Mouse (Mus musculus): ENCODE data around the gene Rcbtb1. TPM values are rescaled to one million over a fixed set of nuclear protein-coding genes. Genes with fewer than 3 reads are reported as not detected.
A peak's percentile ranks its signal among the peaks of the same experiment; 100 is the strongest.

The Rcbtb1 gene
- polyA plus RNA-seq, 1 experiment from 2014 or later, result 43.0 TPM

GRCm38 (mm10) chr14:59205461-59205860 is 4.5 kb downstream of the Rcbtb1 start:
- no peaks in the 10 kb centered on the region for H3K9me3 ChIP-seq (replicated peaks; ENCODE audit: control insufficient read depth, low read length)
- H3K4me3 ChIP-seq (ENCODE audit: low read depth, low read length), result peak overlapping the region; percentile 5; the same call in 1 of the 2 replicates
- H3K4me1 ChIP-seq (ENCODE audit: control insufficient read depth, insufficient read depth, low read length), result peaks cover 40% of the 10 kb centered on the region
- WGBS, result 33% methylated on average over 7 of the region's 7 CpGs
- H3K4me2 ChIP-seq (ENCODE audit: low read length), result peak overlapping the region; percentile 87
- peak overlapping the region; percentile 23; the same call in 1 of the 2 replicates for H3K27ac ChIP-seq (ENCODE audit: low read depth, low read length)
- ATAC-seq (no peak), DNase-seq (ENCODE audit: low spot score) (no peak)
- H3K9ac ChIP-seq (ENCODE audit: low read length), result peak overlapping the region; percentile 49
- H3K36me3 ChIP-seq (ENCODE audit: control insufficient read depth, insufficient read depth, low read length), result 0 out of 2 replicates have a peak, but pooled peaks cover 6% of the 10 kb centered on the region
- no peaks in the 10 kb centered on the region for H3K27me3 ChIP-seq (replicated peaks; ENCODE audit: control insufficient read depth, insufficient read depth, low read length)

- ATAC-seq (no peak), DNase-seq (ENCODE audit: low spot score) (no peak)
- Histone ChIP-seq H3K4me1 (ENCODE audit: control insufficient read depth, insufficient read depth, low read length) (peaks cover 38% of the 10 kb centered on the region), H3K9ac (ENCODE audit: low read length) (peak overlapping the region; percentile 9; the same call in 1 of the 2 replicates), H3K27ac (ENCODE audit: low read depth, low read length) (no peak overlapping the region), H3K27me3 (replicated peaks; ENCODE audit: control insufficient read depth, insufficient read depth, low read length) (no peaks in the 10 kb centered on the region), H3K4me3 (ENCODE audit: low read depth, low read length) (no peak overlapping the region), H3K36me3 (ENCODE audit: control insufficient read depth, insufficient read depth, low read length) (peaks cover 8% of the 10 kb centered on the region; the same call in 1 of the 2 replicates), H3K9me3 (replicated peaks; ENCODE audit: control insufficient read depth, low read length) (no peaks in the 10 kb centered on the region), H3K4me2 (ENCODE audit: low read length) (peak overlapping the region; percentile 87)
- WGBS, result 40% methylated on average over 10 of the region's 10 CpGs
Measured at GRCm38 (mm10) chr14:59205976-59206583, 5.1 kb downstream of the Rcbtb1 start.

- DNase-seq (ENCODE audit: low spot score) (no peak), ATAC-seq (no peak)
- Histone ChIP-seq H3K27me3 (replicated peaks; ENCODE audit: control insufficient read depth, insufficient read depth, low read length) (no peaks in the 10 kb centered on the region), H3K4me2 (ENCODE audit: low read length) (no peak overlapping the region), H3K4me1 (ENCODE audit: control insufficient read depth, insufficient read depth, low read length) (peaks cover 23% of the 10 kb centered on the region), H3K9ac (ENCODE audit: low read length) (no peak overlapping the region), H3K4me3 (ENCODE audit: low read depth, low read length) (no peak overlapping the region), H3K9me3 (replicated peaks; ENCODE audit: control insufficient read depth, low read length) (no peaks in the 10 kb centered on the region), H3K36me3 (ENCODE audit: control insufficient read depth, insufficient read depth, low read length) (peaks cover 24% of the 10 kb centered on the region), H3K27ac (ENCODE audit: low read depth, low read length) (no peak overlapping the region)
- WGBS, result 92% methylated on average over 7 of the region's 7 CpGs
Measured at GRCm38 (mm10) chr14:59209003-59209402, 8.0 kb downstream of the Rcbtb1 start.

DNA sequence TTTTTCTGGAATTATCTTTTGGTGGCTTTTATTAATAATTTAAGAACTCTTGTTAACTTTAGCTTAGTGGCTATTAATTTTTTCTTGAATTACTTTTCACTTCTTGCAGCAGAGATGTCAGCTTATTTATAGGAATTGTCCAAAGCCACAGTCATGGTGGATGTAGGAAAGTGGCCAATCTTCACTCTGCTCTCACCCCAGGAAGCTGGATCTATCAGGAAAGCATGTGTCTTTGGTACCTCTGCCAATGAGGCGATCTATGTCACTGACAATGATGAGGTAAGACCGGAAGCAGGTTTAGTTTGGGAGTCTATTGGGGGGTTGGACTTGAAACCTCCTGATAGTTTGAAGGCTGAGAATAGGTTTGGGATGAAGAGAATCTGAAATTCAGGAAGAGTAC is 8.8 kb downstream of the Rcbtb1 start:
- H3K27me3 ChIP-seq (replicated peaks; ENCODE audit: control insufficient read depth, insufficient read depth, low read length), result no peaks in the 10 kb centered on the region
- ATAC-seq (no peak), DNase-seq (ENCODE audit: low spot score) (no peak)
- peaks cover 25% of the 10 kb centered on the region for H3K36me3 ChIP-seq (ENCODE audit: control insufficient read depth, insufficient read depth, low read length)
- H3K9me3 ChIP-seq (replicated peaks; ENCODE audit: control insufficient read depth, low read length), result no peaks in the 10 kb centered on the region
- no peak overlapping the region for H3K4me3 ChIP-seq (ENCODE audit: low read depth, low read length)
- H3K4me2 ChIP-seq (ENCODE audit: low read length), result no peak overlapping the region
- WGBS, result 100% methylated on average over 2 of the region's 2 CpGs
- peaks cover 16% of the 10 kb centered on the region for H3K4me1 ChIP-seq (ENCODE audit: control insufficient read depth, insufficient read depth, low read length)
- no peak overlapping the region for H3K9ac ChIP-seq (ENCODE audit: low read length)
- H3K27ac ChIP-seq (ENCODE audit: low read depth, low read length), result no peak overlapping the region

DNA sequence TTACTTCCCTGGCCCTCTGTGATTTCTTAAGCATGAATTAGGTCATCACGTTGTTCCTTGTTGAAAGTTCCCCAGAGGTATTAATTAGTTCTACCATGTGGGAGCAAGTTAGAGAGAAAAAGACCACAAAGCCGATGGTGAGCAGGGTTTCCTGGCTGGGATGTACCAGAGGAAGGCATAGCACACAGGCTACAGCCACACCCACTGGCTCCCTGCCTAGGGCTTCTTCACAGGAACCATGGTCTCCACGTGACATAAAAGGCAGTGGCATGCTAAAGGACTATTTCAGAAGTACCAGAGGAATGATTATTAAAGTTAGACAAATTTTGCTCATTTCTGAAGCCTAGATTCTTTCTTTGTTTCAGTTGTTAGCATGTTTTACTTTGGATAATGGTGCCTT is 18.2 kb downstream of the Rcbtb1 start:
- Histone ChIP-seq H3K4me1 (ENCODE audit: control insufficient read depth, insufficient read depth, low read length) (no peaks in the 10 kb centered on the region), H3K27ac (ENCODE audit: low read depth, low read length) (no peak overlapping the region), H3K36me3 (ENCODE audit: control insufficient read depth, insufficient read depth, low read length) (peaks cover 81% of the 10 kb centered on the region), H3K4me3 (ENCODE audit: low read depth, low read length) (no peak overlapping the region), H3K9ac (ENCODE audit: low read length) (no peak overlapping the region), H3K4me2 (ENCODE audit: low read length) (no peak overlapping the region), H3K27me3 (replicated peaks; ENCODE audit: control insufficient read depth, insufficient read depth, low read length) (no peaks in the 10 kb centered on the region), H3K9me3 (replicated peaks; ENCODE audit: control insufficient read depth, low read length) (no peaks in the 10 kb centered on the region)
- ATAC-seq (no peak), DNase-seq (ENCODE audit: low spot score) (no peak)
- WGBS, result 90% methylated on average over 3 of the region's 3 CpGs

DNA sequence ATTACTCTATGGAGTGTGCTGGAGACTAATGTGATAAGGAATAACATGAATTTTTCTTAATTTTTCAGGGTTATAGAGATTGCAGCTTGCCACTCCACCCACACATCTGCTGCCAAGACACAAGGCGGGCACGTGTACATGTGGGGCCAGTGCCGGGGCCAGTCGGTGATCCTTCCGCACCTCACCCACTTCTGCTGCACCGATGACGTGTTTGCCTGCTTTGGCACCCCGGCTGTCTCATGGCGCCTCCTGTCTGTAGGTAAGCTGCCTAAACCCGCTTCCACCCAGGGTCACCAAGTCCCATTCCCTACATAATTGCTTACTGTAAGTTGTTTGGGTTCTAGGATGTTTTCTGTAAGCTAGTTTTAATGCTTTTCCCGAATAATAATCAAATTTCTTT is 25.2 kb downstream of the Rcbtb1 start:
- no peaks in the 10 kb centered on the region for H3K27me3 ChIP-seq (replicated peaks; ENCODE audit: control insufficient read depth, insufficient read depth, low read length)

GRCm38 (mm10) chr14:59229822-59230221 is 28.8 kb downstream of the Rcbtb1 start:
- no peaks in the 10 kb centered on the region for H3K27me3 ChIP-seq (replicated peaks; ENCODE audit: control insufficient read depth, insufficient read depth, low read length)
- no peaks in the 10 kb centered on the region for H3K9me3 ChIP-seq (replicated peaks; ENCODE audit: control insufficient read depth, low read length)
- WGBS, result 94% methylated on average over 3 of the region's 3 CpGs
- no peak overlapping the region for H3K9ac ChIP-seq (ENCODE audit: low read length)
- H3K4me2 ChIP-seq (ENCODE audit: low read length), result no peak overlapping the region
- H3K4me3 ChIP-seq (ENCODE audit: low read depth, low read length), result no peak overlapping the region
- no peaks in the 10 kb centered on the region for H3K4me1 ChIP-seq (ENCODE audit: control insufficient read depth, insufficient read depth, low read length)
- DNase-seq (ENCODE audit: low spot score), result no peak
- peaks cover 96% of the 10 kb centered on the region for H3K36me3 ChIP-seq (ENCODE audit: control insufficient read depth, insufficient read depth, low read length)
- no peak overlapping the region for H3K27ac ChIP-seq (ENCODE audit: low read depth, low read length)
- ATAC-seq, result no peak

More for the DNA sequence above, 25.2 kb downstream of the Rcbtb1 start:
- no peaks in the 10 kb centered on the region for H3K9me3 ChIP-seq (replicated peaks; ENCODE audit: control insufficient read depth, low read length)
- peaks cover 93% of the 10 kb centered on the region for H3K36me3 ChIP-seq (ENCODE audit: control insufficient read depth, insufficient read depth, low read length)
- ATAC-seq, result no peak
- no peak overlapping the region for H3K9ac ChIP-seq (ENCODE audit: low read length)
- H3K4me2 ChIP-seq (ENCODE audit: low read length), result no peak overlapping the region
- no peaks in the 10 kb centered on the region for H3K4me1 ChIP-seq (ENCODE audit: control insufficient read depth, insufficient read depth, low read length)
- 96% methylated on average over 11 of the region's 11 CpGs for WGBS
- no peak overlapping the region for H3K4me3 ChIP-seq (ENCODE audit: low read depth, low read length)
- DNase-seq (ENCODE audit: low spot score), result no peak
- H3K27ac ChIP-seq (ENCODE audit: low read depth, low read length), result no peak overlapping the region

DNA sequence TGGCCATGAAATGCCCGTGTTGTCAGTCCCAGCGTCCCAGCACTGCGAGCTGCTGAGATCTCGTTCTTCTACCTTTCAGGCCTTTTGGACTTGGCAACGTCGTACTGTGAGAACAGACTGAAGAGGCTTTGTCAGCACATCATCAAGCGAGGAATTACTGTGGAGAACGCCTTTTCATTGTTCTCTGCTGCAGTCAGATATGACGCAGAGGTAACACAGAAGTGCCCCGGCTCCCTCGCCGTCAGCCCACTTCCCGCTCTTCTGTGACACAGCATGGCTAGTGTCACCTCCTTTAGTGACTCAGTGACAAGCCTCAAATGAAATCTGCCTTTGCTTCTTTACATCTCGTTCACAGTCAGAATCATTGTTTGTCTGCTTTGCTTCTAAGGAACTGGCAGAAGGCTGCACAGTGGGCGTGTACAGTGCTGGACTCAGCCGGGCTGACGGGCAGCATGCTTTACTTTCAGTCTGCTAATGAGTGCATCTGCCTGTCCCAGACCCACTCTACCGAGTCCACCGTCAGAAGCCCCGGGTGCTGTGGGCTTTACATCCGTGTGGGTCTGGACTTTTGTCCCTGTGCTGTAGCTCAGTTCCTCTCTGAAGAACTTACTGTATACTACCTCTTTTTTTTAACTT is 29.4 kb downstream of the Rcbtb1 start:
- Histone ChIP-seq H3K9ac (ENCODE audit: low read length) (no peak overlapping the region), H3K27me3 (replicated peaks; ENCODE audit: control insufficient read depth, insufficient read depth, low read length) (no peaks in the 10 kb centered on the region), H3K4me3 (ENCODE audit: low read depth, low read length) (no peak overlapping the region), H3K36me3 (ENCODE audit: control insufficient read depth, insufficient read depth, low read length) (peaks cover 97% of the 10 kb centered on the region), H3K9me3 (replicated peaks; ENCODE audit: control insufficient read depth, low read length) (no peaks in the 10 kb centered on the region), H3K27ac (ENCODE audit: low read depth, low read length) (no peak overlapping the region), H3K4me2 (ENCODE audit: low read length) (no peak overlapping the region), H3K4me1 (ENCODE audit: control insufficient read depth, insufficient read depth, low read length) (no peaks in the 10 kb centered on the region)
- 85% methylated on average over 21 of the region's 21 CpGs for WGBS
- DNase-seq (ENCODE audit: low spot score) (no peak), ATAC-seq (no peak)

DNA sequence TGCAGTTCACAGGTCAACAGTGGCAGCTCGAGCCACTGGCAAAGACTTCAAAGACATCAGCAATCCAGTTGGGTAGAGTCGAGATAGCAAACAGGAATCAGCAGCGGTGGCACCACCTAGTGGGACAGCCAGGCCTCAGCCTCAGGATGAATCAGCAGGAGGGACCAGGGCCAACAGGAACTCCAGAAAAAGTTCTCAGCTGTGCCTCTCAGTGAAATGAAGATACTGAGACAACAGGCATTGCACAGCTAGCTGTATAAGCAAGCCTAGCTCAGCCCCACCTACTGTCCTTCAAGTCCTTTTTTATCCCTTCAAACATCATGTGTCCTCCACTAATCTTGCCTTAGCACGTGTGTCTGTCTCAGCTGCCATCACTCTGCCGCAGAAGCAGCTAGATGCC is 31.0 kb downstream of the Rcbtb1 start:
- no peak overlapping the region for H3K27ac ChIP-seq (ENCODE audit: low read depth, low read length)
- no peaks in the 10 kb centered on the region for H3K4me1 ChIP-seq (ENCODE audit: control insufficient read depth, insufficient read depth, low read length)
- H3K36me3 ChIP-seq (ENCODE audit: control insufficient read depth, insufficient read depth, low read length), result peaks cover 92% of the 10 kb centered on the region
- H3K4me3 ChIP-seq (ENCODE audit: low read depth, low read length), result no peak overlapping the region
- no peak overlapping the region for H3K4me2 ChIP-seq (ENCODE audit: low read length)
- no peaks in the 10 kb centered on the region for H3K9me3 ChIP-seq (replicated peaks; ENCODE audit: control insufficient read depth, low read length)
- 77% methylated on average over 5 of the region's 5 CpGs for WGBS
- ATAC-seq (no peak), DNase-seq (ENCODE audit: low spot score) (no peak)
- H3K9ac ChIP-seq (ENCODE audit: low read length), result no peak overlapping the region
- no peaks in the 10 kb centered on the region for H3K27me3 ChIP-seq (replicated peaks; ENCODE audit: control insufficient read depth, insufficient read depth, low read length)
